ENCODE assay signal across 10 mouse cellular contexts in the genomic region with DNA sequence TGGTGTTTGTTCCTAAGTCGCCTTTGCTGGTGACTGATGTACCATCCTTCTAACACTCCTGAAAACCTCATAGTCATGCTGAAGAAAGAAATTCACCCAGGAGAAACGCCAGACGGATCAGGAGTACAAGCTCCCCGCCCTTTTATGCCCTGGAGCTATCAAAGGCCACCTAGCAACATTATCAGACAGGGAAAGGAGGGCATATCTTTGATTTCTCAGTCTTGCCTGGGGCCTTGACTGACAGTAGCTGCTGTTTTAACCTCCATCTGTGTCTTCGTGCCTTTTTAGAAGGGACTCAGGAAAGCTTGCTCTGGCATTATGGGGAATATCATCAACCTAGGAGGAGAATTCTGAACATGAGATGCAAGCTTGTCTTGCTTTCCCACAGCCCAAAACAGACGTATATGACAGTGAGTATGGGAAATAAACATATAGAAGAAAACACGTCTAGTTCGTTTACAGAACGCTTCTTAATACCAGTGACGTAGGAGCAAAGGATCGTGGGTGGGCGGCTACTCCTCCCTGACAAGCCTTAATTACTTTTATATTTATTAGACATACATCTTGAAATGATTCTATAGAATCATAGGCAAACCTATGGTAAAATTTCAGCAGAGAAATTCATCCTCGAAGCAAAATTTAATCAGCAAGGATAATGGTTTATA. TPM values are rescaled to one million over a fixed set of nuclear protein-coding genes. Genes with fewer than 3 reads are reported as not detected.
DNase-seq lines count a peak whose midpoint lies in the region; ATAC-seq and TF ChIP-seq lines count a peak whose summit lies in the region.
"Had no signal": no experiment of that assay in that cellular context is flagged by ENCODE, and none has a peak within 500 bp of the region (broad histone marks: within the 10 kb centered on the region; RNA-seq: fewer than 3 reads in every experiment).

No protein-coding gene starts in this region.

- H3K27ac ChIP-seq in lung, embryonic 14.5 days (ENCODE audit: low read depth): no peak overlapping the region
- H3K27ac ChIP-seq in forebrain, embryonic 15.5 days (replicated peaks): peak overlapping the region; percentile 79
- no peak overlapping the region for H3K27ac ChIP-seq in limb, embryonic 14.5 days (replicated peaks; ENCODE audit: low read depth, low read length)
- H3K27ac ChIP-seq in neural tube, embryonic 14.5 days (ENCODE audit: low read depth, low read length): peak overlapping the region; percentile 24; the same call in 1 of the 2 replicates

- no peaks in the 10 kb centered on the region for H3K36me3 ChIP-seq in lung, embryonic 14.5 days (ENCODE audit: insufficient read depth)
- H3K36me3 ChIP-seq in forebrain, embryonic 15.5 days: no peaks in the 10 kb centered on the region
- no peaks in the 10 kb centered on the region for H3K36me3 ChIP-seq in limb, embryonic 14.5 days (ENCODE audit: control insufficient read depth, insufficient read depth, low read length)
- H3K36me3 ChIP-seq in neural tube, embryonic 14.5 days (ENCODE audit: control insufficient read depth, insufficient read depth, low read length): no peaks in the 10 kb centered on the region

- H3K27me3 ChIP-seq in lung, embryonic 14.5 days (ENCODE audit: insufficient read depth, low read length): no peaks in the 10 kb centered on the region
- H3K27me3 ChIP-seq in forebrain, embryonic 15.5 days: no peaks in the 10 kb centered on the region
- no peaks in the 10 kb centered on the region for H3K27me3 ChIP-seq in limb, embryonic 14.5 days (ENCODE audit: control insufficient read depth, insufficient read depth, low read length)
- H3K27me3 ChIP-seq in neural tube, embryonic 14.5 days (ENCODE audit: control insufficient read depth, insufficient read depth, low read length): no peaks in the 10 kb centered on the region
- H3K27me3 ChIP-seq: CH12.LX had no signal

- no peak overlapping the region for H3K9ac ChIP-seq in lung, embryonic 14.5 days
- no peak overlapping the region for H3K9ac ChIP-seq in forebrain, embryonic 15.5 days (replicated peaks)
- no peak overlapping the region for H3K9ac ChIP-seq in limb, embryonic 14.5 days (ENCODE audit: low read depth, low read length, severe bottlenecking)
- H3K9ac ChIP-seq in neural tube, embryonic 14.5 days (replicated peaks; ENCODE audit: low read depth, low read length): no peak overlapping the region

- H3K4me1 ChIP-seq in lung, embryonic 14.5 days (ENCODE audit: insufficient read depth): peaks cover 8% of the 10 kb centered on the region; the same call in 1 of the 2 replicates
- peaks cover 50% of the 10 kb centered on the region for H3K4me1 ChIP-seq in forebrain, embryonic 15.5 days
- peaks cover 28% of the 10 kb centered on the region for H3K4me1 ChIP-seq in limb, embryonic 14.5 days (ENCODE audit: control insufficient read depth, insufficient read depth, low read length)
- H3K4me1 ChIP-seq in neural tube, embryonic 14.5 days (ENCODE audit: control insufficient read depth, insufficient read depth, low read length): peaks cover 38% of the 10 kb centered on the region

- peak; percentile 68 for DNase-seq in lung, embryonic 14.5 days
- no peak for DNase-seq in lung, postnatal 25 days (ENCODE audit: low spot score)
- DNase-seq in limb, embryonic 14.5 days (ENCODE audit: low spot score): no peak
- no peak for DNase-seq in adrenal gland, postnatal 4 days (ENCODE audit: low spot score in 2 of 2)
- no peak for DNase-seq in lung, postnatal 10 days

- 25% methylated on average over 13 of the region's 13 CpGs for WGBS in lung, embryonic 14.5 days
- 24% methylated on average over 13 of the region's 13 CpGs for WGBS in forebrain, embryonic 15.5 days
- 21% methylated on average over 13 of the region's 13 CpGs for WGBS in limb, embryonic 14.5 days
- 31% methylated on average over 13 of the region's 13 CpGs for WGBS in neural tube, embryonic 14.5 days

- no peak overlapping the region; the same call in 1 of the 2 replicates for H3K4me3 ChIP-seq in lung, embryonic 14.5 days (ENCODE audit: low read depth, low read length)
- no peak overlapping the region for H3K4me3 ChIP-seq in forebrain, embryonic 15.5 days
- no peak overlapping the region for H3K4me3 ChIP-seq in limb, embryonic 14.5 days (replicated peaks; ENCODE audit: low read length)
- no peak overlapping the region for H3K4me3 ChIP-seq in neural tube, embryonic 14.5 days (ENCODE audit: low read depth, low read length)

- TF ChIP-seq POLR2A in limb, embryonic 14.5 days (IDR thresholded peaks at IDR 0.05; ENCODE audit: borderline replicate concordance, extremely low read depth, insufficient read depth, insufficient read length): no peak

- ATAC-seq in lung, embryonic 14.5 days (ENCODE audit: insufficient read depth): peak; percentile 58; the same call in 1 of the 2 replicates
- no peak for ATAC-seq in forebrain, embryonic 15.5 days (replicated peaks)
- no peak for ATAC-seq in limb, embryonic 14.5 days (ENCODE audit: low FRiP score, low read depth)
- no peak for ATAC-seq in neural tube, embryonic 14.5 days (ENCODE audit: low read depth)
- ATAC-seq in megakaryocyte progenitor cell, adult 5-6 weeks (replicated peaks; ENCODE audit: poor library complexity): no peak

- H3K9me3 ChIP-seq in lung, embryonic 14.5 days (ENCODE audit: low read depth, low read length): no peaks in the 10 kb centered on the region
- H3K9me3 ChIP-seq in forebrain, embryonic 15.5 days: no peaks in the 10 kb centered on the region
- no peaks in the 10 kb centered on the region for H3K9me3 ChIP-seq in limb, embryonic 14.5 days (ENCODE audit: control insufficient read depth, low read length)
- no peaks in the 10 kb centered on the region for H3K9me3 ChIP-seq in neural tube, embryonic 14.5 days (ENCODE audit: control insufficient read depth, low read length)

- H3K4me2 ChIP-seq in lung, embryonic 14.5 days: peak overlapping the region; percentile 68
- peak overlapping the region; percentile 41 for H3K4me2 ChIP-seq in forebrain, embryonic 15.5 days (replicated peaks)
- H3K4me2 ChIP-seq in limb, embryonic 14.5 days (replicated peaks; ENCODE audit: low read depth, low read length, severe bottlenecking): peak overlapping the region; percentile 61; the same call in 1 of the 2 replicates
- H3K4me2 ChIP-seq in neural tube, embryonic 14.5 days (ENCODE audit: low read depth, low read length): no peak overlapping the region

- TF ChIP-seq CTCF in lung, embryonic 14.5 days (IDR thresholded peaks at IDR 0.05; ENCODE audit: low read depth): no peak

RNA-seq across cellular contexts. Expression of a gene that starts 1.1 kb away (rescaled TPM):
- polyA plus RNA-seq in lung, embryonic 14.5 days (2014; fragmentation: Nextera tagmentation; extraction: Ambion mirVana): 8.6 and 10.8 TPM in 2 replicates
- 14.2 and 15.9 TPM in 2 replicates for polyA plus RNA-seq in forebrain, embryonic 15.5 days (2015; fragmentation: Nextera tagmentation; extraction: Ambion mirVana)
- polyA plus RNA-seq in limb, embryonic 14.5 days (2012; rRNA removed): 43.9 and 49.5 TPM in 2 replicates
- 29.4 and 31.4 TPM in 2 replicates for polyA plus RNA-seq in limb, embryonic 14.5 days (2014; fragmentation: Nextera tagmentation; extraction: Ambion mirVana)
- polyA plus RNA-seq in neural tube, embryonic 14.5 days (2014; fragmentation: Nextera tagmentation; extraction: Ambion mirVana): 6.7 and 10.3 TPM in 2 replicates
- 10 to 100 TPM; 12.2 to 12.4 TPM for total RNA-seq in adrenal gland, postnatal 4 days (2021)
- 0.07 TPM in 1 of 2 replicates, not detected in the other for total RNA-seq in megakaryocyte progenitor cell, adult 5-6 weeks (2015)
- 0.14 TPM in 1 of 2 replicates, not detected in the other for total RNA-seq in megakaryocyte progenitor cell, adult 5-6 weeks (2017)
- total RNA-seq: common myeloid progenitor, adult 5-6 weeks had no signal

Comparison
In these comparisons a context has a peak if more than half of its experiments do, and no peak if none do; other contexts are left out.
1. H3K27ac ChIP-seq: peak in forebrain, embryonic 15.5 days (single experiment) and neural tube, embryonic 14.5 days (single experiment); none in lung, embryonic 14.5 days (single experiment) and limb, embryonic 14.5 days (single experiment).